Mouse (Mus musculus) regulatory T cell (primary cell): ENCODE results near the gene Zc3h13.

Experiments
- in situ Hi-C: fragments of 300-600 bp; cut with MboI, MseI; formaldehyde crosslinking; loops from one replicate; pipeline ENCODE4 v1.15.1; 2025; ENCODE audit warnings: high pct_unique_total_duplicates

Gene Zc3h13

DNA sequence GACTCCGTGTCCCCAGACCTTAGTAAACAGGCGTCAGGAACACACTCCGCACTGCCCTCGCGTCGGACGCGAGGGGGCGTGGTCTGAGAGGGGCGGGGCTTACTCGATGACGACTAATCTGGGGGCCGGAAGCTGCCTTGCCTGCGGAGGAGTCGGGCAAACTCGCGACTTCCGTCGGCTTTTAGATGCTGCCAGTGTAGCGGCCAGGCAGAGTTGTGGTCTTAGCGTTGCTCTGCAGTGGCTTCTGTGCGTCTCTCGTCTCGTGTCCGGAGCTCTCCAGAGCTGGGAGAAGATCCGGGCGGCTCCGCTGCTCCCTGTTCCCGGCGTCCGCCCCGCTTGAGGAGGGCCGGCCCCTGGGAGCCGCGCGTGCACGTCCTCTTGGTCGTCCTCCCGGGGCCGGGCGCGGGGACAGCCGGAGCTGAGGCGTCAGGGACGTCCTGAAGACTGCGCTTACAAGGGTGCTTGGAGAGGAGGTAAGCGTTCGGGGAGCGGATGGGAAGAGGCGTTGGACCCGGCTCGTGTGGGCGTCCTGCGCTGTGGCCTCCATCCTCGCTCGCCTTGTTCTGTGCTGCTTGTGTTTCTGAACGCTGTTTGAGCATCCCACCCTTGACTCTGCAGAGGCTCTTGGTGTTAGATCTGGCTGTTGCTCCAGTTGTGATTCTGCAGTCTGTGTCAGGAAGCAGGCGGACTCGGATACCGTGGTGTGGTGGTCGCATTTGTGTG is at the start of gene Zc3h13:
TSS of gene Zc3h13 (plus strand) at position 181 of the 723 bp plus-strand sequence.
- in situ Hi-C loops: no loop called here

DNA sequence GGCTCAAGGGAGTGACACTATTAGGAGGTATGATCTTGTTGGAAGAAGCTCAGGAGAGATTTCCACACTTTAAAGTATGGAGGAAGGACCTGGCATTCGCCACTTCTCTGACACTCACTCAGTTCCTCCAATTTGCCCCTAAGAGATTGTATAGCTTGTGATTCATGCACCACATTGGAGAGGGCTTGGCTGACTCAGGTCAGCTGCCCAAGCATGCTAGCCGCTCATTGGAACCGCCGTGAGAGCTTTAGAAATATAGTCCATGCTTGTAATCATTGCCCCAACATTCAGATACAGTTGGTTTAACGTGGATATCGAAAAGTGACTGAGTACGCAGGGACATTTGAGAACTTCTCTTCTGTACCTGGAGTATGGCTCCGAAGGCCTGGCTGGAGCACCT is 48.6 kb upstream of the Zc3h13 start:
- in situ Hi-C loops: no loop called here

DNA sequence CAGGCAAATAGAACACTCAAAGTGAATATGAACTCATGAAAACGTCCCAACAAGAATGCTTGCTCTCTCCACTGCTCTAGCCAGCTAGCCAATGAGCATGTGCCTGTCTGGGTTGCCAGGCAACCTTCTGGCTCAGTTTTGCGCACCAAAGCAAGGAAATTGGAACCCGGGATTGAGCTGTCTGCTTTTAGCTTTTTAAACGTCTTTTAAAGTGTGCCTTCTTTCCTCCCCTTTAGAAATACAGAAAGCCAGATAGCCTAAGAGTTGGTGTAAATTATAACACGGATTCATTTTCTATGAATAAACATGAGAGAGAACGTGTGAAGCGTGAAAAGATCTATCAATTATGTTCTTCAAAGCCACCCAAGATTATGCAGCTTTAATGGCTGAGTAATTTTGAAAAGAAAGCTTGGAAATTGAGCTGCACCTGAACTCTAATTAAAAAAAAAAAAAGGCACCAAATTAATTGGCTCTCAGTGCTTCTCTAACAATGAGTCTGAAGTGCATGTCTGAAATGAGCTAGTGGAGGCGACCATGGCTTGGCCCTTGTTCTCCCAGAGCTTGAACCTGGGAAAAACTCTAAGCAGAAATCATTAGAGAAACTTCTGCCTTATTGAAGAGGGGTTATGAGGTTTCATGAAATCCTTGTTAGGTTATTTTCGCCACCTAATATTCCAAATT is 48.1 kb upstream of the Zc3h13 start:
- in situ Hi-C loops: no loop called here

DNA sequence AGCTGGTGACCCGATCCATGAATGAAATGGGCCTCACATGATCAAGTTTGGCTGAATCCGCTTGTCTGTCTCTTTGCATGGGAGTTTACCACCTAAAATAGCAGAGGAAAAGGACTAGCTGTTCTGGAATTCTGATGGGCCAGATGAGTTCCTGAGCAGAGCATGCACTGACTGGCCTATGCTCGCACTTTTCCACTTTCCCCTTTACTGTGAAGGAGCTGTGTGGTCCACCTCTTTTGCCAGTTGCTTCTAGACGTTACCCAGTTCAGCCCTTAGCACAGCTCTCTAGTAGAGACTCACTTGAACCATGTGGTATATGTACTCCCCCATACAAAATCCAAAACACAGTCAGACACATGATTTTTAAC is 47.6 kb upstream of the Zc3h13 start:
- in situ Hi-C loops: no loop called here

DNA sequence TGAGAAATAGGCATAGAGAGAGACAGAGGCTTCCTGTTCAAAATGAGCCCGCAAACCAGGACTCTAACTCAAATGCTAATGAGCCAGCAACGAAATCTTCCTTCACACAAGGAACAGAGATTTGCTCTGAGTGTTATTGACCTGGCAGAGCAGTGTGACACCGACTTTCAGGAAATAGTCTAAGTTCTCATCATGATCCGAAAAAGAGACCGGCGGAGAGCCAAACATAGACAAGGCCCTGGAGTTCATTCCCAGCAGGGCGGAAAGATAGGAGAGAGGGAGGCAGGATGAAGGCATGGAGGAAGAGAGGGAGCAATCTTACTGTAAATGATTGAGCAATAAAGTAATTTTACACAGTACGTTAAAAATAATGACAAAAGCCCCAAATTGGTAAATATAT is 47.1 kb upstream of the Zc3h13 start:
- in situ Hi-C loops: no loop called here

DNA sequence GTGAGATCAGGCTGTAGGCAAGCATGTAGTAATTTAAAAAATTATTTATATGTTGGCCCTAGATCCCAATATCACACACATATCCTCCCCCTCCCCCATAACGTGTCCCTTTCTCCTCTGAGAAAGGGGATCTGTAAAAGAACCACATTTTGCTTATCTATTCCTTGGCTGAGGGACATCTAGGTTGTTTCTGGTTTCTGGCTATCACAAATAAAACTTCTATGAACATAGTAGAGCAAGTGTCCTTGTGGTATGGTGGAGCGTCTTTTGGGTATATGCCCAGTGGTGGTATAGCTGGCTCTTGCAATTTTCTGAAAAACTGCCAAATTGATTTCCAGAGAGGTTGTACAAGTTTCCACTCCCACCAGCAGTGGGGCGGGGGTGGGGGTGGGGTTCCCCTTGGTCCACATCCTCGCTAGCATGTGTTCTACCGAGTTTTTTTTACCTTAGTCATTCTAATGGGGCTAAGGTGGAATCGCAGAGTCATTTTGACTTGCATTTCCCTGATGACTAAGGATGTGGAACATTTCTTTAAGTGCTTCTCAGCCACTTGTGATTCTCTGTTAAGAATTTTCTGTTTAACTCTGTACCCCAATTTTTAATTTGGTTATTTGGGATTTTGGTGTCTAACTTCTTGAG is 46.0 kb upstream of the Zc3h13 start:
- in situ Hi-C loops: no loop called here

DNA sequence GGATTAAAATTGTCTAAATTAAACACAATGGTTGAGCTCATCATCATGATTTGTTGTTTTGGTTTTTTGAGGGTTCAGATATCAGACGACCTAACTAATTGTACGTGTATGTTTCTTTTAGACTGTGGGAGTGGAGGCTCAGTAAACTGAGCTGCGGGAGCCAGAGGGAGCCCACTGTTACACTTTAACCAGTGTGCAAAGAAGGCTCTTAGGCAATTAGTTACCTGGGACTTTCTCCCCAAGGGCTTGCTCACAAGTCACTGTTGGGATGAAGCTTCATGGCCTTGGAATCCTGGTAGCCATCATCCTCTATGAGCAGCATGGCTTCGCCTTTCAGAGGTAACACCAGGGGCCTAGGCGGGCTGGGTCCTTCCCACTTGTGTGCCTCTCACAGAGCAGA is 42.1 kb upstream of the Zc3h13 start, which contains the start of gene Cpb2:
TSS of gene Cpb2 (plus strand) at position 201 of the 400 bp plus-strand sequence.
- in situ Hi-C loops: no loop called here

DNA sequence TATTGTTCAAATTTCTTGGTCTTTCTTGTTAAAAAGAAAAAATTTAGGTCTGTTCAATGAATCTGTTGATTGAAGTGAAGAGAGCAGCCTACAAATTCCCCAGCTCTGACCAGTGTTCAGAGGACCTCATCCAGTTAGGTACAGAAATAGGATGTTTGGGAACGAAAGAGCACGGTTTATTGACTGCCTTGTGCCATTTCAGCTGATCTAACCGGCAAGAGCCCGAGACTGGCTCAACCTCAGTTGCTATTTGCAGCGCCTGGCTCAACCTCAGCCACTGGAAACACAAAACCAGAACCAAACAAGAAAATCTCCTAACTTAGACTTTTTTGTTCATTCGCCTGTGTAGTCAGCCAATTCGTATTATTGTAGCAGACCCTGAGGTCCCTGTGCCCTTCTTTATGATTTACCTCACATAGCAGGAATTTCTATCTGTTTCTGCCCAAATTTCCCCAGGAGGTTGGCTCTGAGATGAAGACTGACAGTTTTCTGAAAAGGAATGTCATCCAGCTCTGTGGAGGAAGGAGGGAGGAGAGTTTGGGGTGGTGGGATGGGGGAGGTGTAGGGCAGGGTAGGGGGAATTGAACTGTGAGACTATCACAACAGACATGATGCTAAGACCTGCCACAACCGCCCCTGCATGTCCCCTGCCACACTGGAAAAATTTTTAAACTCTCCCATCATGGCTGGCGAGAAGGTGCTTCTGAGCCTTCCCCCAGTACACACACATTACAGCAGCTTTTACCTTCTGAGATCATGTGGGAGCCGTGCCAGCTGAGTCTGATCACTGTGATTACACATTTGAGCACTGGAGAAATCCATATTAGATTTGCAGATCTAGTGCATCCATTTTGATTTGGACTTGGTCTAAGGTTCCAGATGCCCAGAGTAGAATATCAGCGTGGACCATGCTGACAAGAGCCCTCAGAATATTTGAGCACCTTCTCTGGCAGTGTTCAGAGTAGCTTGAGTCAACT is 37.9 kb upstream of the Zc3h13 start:
- in situ Hi-C loops: no loop called here

DNA sequence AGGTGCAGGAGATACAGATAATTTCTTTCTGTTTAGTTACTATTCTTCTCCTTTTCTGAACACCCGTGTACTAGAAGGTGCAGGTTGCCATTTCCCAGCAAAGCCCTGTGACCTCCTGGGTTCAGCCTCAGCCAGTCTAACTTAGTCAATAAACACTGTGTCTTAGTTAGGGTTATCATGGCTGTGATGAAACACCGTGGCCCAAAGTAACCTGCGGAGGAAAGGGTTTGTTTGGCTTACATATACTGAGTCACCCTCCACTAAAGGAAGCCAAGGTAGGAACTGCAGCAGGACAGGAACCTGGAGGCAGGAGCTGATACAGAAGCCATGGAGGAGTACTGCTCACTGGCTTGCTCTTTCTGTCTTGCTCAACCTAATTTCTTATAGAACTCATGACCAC is 33.7 kb upstream of the Zc3h13 start:
- in situ Hi-C loops: loop anchor here (25.0 kb wide), 1 partner anchor 1137 kb away; no protein-coding TSS in a partner anchor

DNA sequence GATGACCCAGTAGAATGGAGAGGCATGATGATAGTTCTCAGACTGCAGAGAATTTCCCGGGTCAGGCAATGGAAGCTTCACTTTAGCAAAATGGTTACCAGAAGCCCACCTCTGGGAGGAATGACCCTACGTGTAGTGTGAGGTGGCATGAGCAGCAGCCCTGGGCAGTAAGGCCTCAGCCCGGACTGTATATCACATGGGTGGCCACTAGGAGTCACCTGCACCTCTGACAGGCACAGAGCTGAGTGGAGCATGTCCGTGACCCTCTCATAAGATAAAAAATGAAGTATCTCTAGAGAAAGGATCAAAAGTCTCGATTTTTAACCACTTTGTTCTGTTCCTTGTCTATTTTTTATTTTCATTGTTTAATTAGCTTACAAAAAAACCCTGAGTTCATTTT is 27.7 kb upstream of the Zc3h13 start:
- in situ Hi-C loops: loop anchor here (25.0 kb wide), 1 partner anchor 1131 kb away; no protein-coding TSS in a partner anchor

DNA sequence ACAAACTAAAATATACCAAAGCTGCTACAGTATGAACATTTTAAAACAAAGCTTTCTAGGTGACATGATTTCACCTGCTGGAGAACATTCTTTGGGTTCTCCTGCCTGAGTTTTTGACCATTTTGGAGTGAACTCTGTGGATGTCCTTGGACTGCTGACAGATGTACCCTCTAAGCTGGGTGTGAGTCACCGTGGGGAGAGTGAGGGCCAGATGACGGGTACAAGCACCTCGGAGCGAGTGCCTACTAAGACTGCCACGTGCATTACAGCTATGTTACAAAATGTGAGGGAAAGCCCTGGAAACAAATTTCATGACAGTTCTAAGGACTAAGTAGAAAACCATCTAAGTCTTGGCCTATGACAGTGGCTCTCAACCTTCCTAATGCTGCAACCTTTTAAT is 14.6 kb upstream of the Zc3h13 start:
- in situ Hi-C loops: loop anchor here (25.0 kb wide), 1 partner anchor 1118 kb away; no protein-coding TSS in a partner anchor

DNA sequence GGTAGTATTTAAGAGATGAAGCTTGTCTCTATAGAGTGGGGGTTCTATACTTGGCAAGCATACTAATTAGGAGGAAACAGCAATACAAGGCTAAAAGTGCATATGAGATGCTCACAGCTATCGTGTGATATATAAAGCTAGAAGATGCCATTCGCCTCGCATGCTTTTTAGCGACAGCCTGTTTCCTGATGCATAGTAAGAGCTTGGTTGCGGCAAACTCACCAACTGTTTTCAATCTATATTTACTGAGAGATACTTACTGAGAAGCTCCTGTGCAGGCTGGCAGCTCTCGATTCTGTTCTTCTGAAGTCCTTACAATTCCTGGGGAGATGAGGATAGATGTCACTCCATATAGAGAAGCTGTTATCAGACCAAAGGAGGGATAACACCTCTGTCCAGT is 4.5 kb upstream of the Zc3h13 start:
- in situ Hi-C loops: loop anchor here (10.0 kb wide), 1 partner anchor 2005 kb away; no protein-coding TSS in a partner anchor

DNA sequence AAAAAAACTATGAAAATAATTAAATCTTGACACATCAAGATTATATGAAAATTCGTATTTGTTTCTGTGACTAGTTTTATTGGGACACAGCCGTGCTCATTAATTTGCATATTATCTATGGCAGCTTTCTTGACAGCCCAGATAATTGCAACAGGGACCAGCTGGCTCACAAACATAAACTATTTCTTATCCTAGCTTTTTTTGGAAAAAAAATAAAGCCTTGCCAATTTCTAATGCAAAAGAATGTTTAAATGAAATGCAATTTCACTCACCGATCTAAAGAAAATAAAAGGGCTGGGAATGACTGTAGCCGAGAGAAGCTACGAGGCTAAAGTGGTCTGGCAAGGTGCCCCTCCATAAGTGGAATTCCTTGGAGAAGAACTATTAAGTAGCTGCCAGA is 3.8 kb upstream of the Zc3h13 start:
- in situ Hi-C loops: no loop called here

DNA sequence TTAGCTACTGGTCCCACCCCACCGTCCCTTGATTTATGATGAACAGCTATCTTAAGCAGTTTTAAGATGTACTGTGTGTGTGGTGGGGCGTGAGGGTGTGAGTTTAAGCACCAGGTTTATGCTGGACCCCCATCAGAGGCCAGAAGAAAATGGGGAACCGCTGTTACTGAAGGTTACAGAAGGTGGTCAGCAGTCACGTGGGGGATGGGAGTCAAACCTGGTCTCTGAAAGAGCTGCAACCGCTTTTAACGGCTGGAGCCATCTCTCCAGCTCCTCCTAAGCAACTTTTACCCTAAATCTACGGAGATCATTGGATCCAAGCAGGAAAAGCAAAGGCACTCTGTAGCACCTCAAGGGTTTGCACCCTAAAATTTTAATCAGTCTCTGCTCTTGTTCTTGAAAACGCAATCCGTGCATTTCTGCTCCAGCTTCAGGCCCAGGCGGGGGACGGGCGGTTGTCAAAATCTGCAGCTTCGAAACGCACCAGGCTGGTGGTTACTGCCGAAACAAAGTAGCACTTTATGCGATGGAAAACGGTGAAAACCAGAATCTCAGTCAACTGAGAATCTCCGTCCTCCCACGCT is 472 bp upstream of the Zc3h13 start:
- in situ Hi-C loops: no loop called here

DNA sequence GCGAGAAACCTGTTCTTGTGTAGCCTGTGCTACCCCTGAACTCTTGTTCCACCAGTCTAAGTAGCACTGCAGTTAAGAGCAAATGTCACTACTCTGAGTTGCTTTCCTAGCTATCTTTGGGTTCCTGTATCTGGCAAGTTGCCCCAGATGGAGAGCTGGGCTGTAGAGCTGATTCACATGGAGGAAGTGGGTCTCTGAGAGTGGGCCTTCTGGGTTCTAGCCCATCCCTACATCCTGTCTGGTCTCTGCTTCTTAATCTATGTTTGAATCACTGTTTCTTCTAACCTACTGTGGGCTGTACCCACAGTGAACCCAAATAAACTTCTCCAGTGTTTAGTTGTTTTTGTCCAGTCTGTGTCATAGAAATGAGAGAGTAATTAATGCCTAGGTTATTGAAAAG is 16.9 kb downstream of the Zc3h13 start:
- in situ Hi-C loops: no loop called here

DNA sequence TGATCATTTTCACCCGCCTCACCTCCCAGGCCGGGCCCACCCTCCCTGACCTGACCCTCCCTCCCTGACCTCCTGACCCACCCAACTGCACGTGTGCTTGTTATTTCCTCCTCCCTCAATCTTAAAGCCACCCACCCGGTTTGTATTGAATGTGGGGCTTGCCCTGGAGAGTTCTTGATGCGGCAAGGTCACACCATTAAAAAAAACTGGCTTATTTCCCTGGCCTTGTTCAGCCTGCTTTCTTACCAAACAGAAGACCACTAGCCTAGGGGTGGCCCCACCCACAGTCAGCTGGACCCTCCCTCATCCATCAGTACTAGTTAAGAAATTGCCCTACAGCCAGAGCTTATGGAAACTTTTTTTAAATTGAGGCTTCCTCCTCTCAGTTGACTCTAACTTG is 19.6 kb downstream of the Zc3h13 start:
- in situ Hi-C loops: no loop called here

DNA sequence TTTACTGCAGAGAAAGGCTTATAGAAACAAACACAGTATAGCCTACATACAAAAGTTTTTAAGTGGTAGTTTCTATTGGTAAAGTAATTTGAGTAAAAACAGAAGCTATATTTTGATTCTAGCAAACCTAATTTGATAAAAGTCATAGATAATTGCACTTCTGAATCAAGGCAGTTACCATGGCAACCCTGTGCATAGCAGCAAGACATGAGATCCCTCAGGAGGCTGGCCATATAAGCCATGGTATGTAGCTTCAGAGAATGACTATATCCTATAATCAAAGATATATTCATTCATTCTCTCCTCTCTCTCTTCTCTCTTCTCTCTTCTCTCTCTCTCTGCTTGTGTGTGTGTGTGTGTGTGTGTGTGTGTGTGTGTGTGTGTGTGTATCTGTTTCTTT is 23.7 kb downstream of the Zc3h13 start:
- in situ Hi-C loops: no loop called here

DNA sequence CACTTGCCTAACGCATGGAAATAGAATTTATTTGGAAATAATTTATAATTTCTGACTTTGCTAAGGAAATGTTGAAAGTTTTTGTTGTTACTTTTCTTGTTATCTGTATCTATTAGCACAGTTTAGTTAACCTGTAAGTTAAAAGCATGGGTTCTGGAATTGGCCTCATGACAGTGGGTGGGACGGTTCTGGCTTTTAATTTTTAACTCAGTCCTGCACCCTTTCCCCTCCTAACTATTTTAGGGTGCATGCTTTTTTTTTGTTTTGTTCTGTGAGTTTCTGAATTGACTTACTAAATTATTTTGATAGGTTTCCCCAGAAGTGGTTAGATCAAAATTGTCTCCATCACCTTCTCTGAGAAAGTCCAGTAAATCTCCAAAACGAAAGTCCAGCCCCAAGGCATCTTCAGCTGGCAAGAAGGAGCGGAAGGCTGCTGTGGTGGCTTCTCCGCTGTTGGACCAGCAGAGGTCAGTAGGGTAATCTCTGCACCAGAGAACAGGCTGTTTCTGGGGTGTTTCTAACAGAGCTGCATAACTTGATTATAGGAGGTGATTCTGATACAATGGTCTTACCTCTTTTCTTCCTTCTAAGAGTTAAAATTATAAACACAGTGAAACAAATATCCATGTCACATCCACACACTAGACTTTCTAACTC is 25.3 kb downstream of the Zc3h13 start:
- in situ Hi-C loops: no loop called here

DNA sequence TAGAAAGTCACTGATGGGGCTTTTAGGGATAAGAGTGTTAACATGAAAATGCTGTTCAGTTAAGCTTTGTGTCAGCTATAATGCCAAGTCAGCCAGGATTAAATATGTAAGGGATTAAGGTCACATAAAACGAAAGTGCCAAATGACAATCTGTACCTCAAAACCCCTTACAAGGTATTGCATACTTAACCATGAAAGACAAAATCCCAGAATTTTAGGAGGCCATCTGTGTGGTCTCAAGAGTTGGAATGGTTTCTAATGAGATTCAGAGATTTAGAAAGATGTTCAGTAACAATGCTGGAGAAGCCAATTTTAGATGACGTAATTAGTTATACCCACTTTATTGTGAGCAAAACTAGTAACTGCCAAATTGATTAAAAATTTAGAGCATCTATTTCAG is 30.3 kb downstream of the Zc3h13 start:
- in situ Hi-C loops: no loop called here

DNA sequence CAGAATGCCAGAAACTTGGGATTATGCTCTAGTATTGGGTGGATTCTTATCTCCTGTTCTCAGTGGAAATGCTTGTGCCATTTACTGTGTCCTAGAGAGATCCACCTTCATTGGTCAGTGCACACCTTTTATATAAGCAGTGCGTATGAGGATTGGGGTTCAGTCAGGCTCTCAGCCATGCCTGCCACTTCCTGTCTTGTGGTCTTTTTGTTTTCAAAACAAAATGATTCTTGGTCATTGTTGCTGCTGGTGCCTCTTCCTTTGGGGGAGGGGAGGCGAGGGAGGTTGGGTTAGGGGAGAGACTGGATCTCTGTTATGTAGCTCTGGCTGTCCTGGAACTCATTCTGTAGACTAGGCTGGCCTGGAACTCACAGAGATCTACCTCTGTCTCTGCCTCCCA is 34.6 kb downstream of the Zc3h13 start:
- in situ Hi-C loops: no loop called here

DNA sequence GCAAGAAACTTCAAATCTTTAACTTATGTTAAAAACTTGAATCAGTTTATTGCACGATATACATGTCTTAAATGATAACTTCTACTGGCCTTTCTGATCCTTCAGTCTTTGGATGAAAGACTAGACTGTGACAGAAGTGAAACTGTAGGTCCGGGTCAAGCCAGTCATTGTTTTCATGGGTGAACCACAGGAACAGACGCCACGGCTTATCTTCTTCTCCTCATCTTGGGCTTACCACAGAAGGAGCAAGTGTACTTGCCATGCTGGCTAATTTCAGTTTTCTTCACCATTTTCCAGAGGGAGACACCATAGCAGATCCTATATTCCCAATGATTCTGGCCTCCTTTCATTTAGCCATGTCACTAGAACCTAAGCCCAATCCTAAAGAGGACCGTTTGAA is 36.1 kb downstream of the Zc3h13 start:
- in situ Hi-C loops: no loop called here
